Mouse (Mus musculus) brain, embryonic 18.5 days (tissue): ENCODE results near the gene Rnf225.
"Not testable (repeated sequence)": the region's sequence is repeated elsewhere in the genome, so short reads cannot be mapped to it uniquely, and the experiment has no call there.

Source experiments
- DNase-seq: peaks from one replicate; pipeline ENCODE4 v3.0.0-alpha.2; 2012; ENCODE audit warnings: low read depth, low spot score

Gene Rnf225

GRCm38 (mm10) chr7:12927191-12927680, at the start of gene Rnf225:
Rnf225 (plus strand) TSS chr7:12927416.
- DNase-seq, result no peak

GRCm38 (mm10) chr7:12880036-12880435, 47.2 kb upstream of the Rnf225 start:
- no peak for DNase-seq

DNA sequence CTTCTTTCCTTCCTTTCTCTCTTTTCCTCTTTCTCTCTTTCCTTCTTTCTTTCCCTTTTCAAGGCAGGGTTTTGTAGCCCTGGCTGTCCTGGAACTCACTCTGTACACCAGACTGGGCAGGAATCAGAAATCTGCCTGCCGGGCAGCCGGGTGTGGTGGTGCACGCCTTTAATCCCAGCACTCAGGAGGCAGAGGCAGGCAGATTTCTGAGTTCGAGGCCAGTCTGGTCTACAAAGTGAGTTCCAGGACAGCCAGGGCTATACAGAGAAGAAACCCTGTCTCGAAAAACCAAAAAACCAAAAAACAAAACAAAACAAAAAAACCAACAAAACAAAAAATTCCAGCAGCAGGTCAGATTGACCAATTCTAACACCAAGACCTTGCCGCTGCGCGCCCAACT, 46.7 kb upstream of the Rnf225 start:
- DNase-seq, result not testable (repeated sequence)

- peak; percentile 89 for DNase-seq
These were observed 46.1 kb upstream of the Rnf225 start, which contains the start of gene Zfp128 for GRCm38 (mm10) chr7:12880911-12881660. Zfp128 (plus strand) TSS chr7:12881177.

- DNase-seq, result no peak
These were observed 40.5 kb upstream of the Rnf225 start for GRCm38 (mm10) chr7:12886563-12887266.

- DNase-seq, result no peak
These were observed 39.6 kb upstream of the Rnf225 start for GRCm38 (mm10) chr7:12887585-12887984.

DNA sequence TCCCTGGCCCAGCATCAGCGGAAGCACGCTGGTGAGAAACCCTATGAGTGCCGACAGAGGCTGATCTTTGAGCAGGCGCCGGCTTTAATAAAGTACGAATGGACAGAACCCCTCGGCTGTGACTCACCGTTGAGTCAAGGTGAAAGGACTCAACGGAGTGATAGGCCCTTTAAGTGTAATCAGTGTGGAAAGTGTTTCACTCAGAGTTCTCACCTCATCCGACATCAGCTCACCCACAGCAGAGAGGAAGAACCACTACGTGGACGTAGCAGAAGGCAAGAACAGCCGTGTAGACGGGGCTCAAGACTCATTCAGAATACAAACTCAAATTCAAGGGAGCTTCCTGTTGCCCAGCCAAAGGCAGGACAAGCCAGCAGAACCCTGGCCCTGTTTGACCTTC, 36.3 kb upstream of the Rnf225 start:
- DNase-seq, result no peak

- DNase-seq, result no peak
These were observed 35.9 kb upstream of the Rnf225 start for GRCm38 (mm10) chr7:12891334-12891733.

DNA sequence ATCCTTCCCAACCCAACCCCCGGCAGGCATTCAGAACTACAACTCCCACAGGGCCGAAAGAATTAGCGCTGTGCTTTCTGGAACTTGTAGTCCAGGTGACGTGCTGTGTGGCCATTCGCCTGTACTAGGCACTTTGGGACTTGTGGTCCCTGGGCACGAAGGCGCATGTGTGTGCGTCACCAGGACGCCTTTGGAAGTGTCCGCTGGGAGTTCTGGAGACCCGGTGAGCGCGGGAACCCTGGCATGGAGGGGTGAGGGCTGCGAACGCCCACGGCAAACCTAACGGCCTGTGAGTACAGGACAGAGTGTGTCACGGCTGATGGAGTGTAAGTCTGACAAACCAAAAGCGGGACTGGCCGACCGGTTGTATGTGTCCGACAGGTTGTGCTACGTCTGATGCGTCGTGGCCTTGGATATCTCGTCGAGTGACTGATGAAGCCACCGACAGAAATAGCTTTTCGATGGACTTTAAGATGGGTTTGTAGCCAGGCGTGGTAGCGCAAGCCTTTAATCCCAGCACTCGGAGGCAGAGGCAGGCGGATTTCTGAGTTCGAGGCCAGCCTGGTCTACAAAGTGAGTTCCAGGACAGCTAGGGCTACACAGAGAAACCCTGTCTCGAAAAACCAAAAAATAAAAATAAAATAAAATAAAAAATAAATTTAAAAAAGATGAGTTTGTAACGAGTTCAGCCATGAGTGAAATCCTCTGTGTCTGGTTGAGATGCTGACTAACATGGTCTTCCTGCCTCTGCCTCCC, 29.4 kb upstream of the Rnf225 start, which contains the start of gene Zscan22:
TSS of gene Zscan22 (plus strand) at position 161 of the 756 bp plus-strand sequence.
- peak; percentile 92 for DNase-seq

- DNase-seq, result no peak
These were observed 25.7 kb upstream of the Rnf225 start for GRCm38 (mm10) chr7:12901517-12901916.

- no peak for DNase-seq
These were observed 23.6 kb upstream of the Rnf225 start for GRCm38 (mm10) chr7:12903623-12904022.

DNA sequence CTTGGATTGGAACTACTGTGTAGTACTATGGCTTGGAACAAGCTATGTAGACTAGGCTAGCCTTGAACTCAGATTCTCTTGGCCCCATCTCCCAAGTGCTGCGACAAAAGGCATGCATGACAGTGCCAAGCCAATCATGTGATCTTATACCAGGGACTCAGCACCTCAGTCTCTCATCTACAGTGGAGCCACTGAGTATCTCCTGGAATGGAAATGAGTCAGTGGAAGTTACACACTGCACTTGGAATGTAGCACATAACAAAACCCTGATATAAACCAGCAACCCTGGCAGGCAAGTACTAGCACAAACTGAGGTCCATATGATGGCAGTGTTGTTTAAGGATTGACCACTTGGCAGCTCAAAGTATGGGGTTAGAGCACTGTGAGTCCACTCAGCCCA, 22.1 kb upstream of the Rnf225 start:
- DNase-seq, result no peak

DNA sequence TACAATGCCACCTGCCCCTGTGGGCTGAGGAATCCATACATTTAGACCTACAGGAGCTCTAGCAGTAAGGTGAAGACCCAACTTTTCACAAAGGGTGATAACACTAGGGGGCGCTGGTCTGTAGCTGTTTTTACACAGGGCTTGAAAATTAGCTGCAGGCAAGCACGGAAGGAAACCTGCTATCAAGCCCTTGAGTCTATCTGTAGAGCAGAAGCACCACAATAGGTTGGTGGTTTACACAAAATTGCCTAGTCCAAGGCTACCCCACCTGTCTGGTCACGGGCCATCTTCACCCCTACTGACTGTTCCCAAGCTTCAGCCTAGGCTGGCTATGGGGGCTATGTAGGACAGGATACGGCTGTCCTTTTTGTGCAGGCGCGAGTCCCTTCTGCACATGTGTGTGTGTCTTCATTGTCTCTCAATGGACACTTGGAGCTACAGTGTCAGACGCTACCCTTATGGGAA, 17.7 kb upstream of the Rnf225 start:
- no peak for DNase-seq

DNA sequence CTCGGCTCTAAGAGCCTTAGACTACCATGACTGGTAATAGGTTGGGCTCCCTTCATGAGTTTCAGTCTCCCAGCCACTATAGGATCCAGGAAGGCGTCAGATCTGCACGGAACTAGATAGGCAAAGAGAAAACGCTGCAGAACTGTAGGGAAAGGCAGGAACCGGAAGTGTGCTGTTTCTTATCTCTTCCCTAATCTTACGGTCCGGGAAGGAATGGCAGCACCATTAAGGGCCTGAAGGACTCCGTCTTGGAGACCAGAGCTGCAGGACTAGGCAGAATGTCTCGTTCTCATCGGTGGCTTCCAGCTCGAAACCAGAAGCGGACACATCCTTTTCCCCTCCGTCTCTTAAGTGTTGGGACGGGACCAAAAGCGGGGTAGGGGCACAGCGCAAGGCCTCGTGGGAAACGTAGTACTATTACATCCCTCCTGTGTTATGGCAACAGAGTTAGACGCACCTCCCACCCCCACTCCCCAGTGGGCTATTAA, 17.0 kb upstream of the Rnf225 start:
- DNase-seq, result peak; percentile 66

GRCm38 (mm10) chr7:12913556-12913955, 13.7 kb upstream of the Rnf225 start:
- DNase-seq, result no peak

- not testable (repeated sequence) for DNase-seq
These were observed 6.7 kb upstream of the Rnf225 start for GRCm38 (mm10) chr7:12920495-12920894.

DNA sequence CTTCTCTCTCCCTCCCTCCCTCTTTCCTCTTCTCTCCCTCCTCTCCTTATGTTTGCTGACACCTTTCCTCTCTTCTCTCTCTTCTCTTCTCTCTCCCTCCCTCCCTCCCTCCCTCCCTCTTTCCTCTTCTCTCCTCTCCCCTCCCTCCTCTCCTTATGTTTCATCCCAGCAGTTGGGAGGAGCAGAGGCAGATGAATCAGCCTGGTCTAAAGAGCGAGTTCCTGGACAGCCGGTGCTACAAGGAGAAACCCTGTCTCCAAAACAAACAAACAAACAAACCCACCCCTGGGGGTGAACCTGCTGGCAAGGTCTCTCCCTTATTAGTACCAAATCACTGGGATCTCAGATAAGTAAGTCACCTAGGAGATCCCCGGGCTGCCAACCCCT, 5.9 kb upstream of the Rnf225 start:
- DNase-seq, result no peak

DNA sequence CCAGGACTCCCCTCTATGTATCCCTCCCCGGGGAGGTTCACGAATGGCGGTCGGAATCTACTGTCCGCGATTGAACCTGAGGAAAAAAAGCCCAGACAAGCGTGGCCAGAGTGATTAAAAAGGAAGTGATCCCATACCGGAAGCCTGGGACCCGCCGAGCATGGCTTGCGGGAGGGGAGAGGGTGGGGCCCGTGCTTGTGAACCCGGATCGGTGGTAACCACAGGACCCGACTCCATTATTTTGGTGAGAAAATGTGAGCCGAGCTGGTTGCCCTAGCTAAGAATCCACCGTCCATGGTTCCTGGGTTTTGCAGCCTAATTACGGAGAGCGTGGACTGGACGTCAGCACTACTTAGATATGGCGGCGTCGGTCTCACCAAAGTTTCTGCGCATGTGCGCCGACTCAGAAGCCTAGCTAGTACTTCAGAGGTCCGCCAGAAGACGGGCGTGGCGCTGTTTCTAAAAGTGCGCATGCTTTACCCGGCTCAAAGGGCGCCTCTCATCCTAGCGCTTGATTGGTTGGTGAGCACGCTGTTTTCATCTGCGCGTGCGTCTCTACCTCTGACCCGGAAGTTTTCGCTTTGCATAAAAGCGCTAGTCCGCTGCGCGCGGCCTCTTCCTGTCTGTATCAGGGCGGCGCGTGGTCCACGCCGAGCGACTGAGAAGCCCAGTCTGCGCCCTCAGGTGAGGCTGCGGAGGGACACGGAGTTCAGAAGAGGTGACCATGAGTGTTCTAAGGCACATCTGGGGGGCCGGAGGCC, 5.3 kb upstream of the Rnf225 start, which contains the start of gene Rps5:
TSS of gene Rps5 (plus strand) at position 586 of the 761 bp plus-strand sequence.
- peak; percentile 98 for DNase-seq

DNA sequence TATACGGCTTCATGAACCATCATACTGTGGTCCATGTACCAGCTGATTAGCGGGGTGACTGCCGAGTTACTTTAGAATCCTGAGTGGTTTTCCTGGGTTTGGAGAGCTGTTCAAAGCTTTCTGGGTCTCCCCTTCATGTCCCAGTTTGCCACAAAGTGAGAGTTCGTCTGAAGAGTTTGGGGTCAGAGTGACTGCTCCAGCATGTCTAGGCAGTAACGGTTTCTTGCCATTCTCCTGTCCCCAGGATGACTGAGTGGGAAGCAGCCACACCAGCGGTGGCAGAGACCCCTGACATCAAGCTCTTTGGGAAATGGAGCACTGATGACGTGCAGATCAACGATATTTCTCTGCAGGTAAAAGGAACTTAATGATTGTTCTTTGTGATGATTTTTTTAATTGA, 4.5 kb upstream of the Rnf225 start:
- no peak for DNase-seq

- DNase-seq, result no peak
These were observed 900 bp upstream of the Rnf225 start for GRCm38 (mm10) chr7:12926316-12926715.
